Comparison of ENCODE assay signal across 8 mouse cellular contexts in genomic region chr1:93479476-93480083, GRCm38 (mm10). TPM values are rescaled to one million over a fixed set of nuclear protein-coding genes. Genes with fewer than 3 reads are reported as not detected.
DNase-seq lines count a peak whose midpoint lies in the region; ATAC-seq and TF ChIP-seq lines count a peak whose summit lies in the region.

No protein-coding gene starts in this region.

- H3K4me1 ChIP-seq in MEL (ENCODE audit: control insufficient read depth in 1 of 2, insufficient read depth in 2 of 2, low read length in 2 of 2), result peaks cover 11 to 32% of the 10 kb centered on the region in 2 experiments
- H3K4me1 ChIP-seq in cortical plate, adult 2 months (ENCODE audit: control insufficient read depth, insufficient read depth, low read length), result no peaks in the 10 kb centered on the region; the same call in 1 of the 2 replicates
- peaks cover 12% of the 10 kb centered on the region for H3K4me1 ChIP-seq in limb, embryonic 13.5 days
- peaks cover 35% of the 10 kb centered on the region for H3K4me1 ChIP-seq in midbrain, embryonic 13.5 days (replicated peaks)

- 6% methylated on average over 23 of the region's 23 CpGs for WGBS in limb, embryonic 13.5 days
- 7% methylated on average over 23 of the region's 23 CpGs for WGBS in midbrain, embryonic 13.5 days

- TF ChIP-seq EP300 in MEL (IDR thresholded peaks at IDR 0.05; ENCODE audit: low read depth in 1 of 2, low read length in 2 of 2), result 0 out of 4 replicates have a peak, but pooled peaks of 1 of the 2 experiments have one; percentile 31

- peaks cover 6 to 51% of the 10 kb centered on the region in 2 experiments for H3K36me3 ChIP-seq in MEL (ENCODE audit: control insufficient read depth in 1 of 2, insufficient read depth in 2 of 2, low read length in 2 of 2)
- H3K36me3 ChIP-seq in limb, embryonic 13.5 days, result 0 out of 2 replicates have a peak, but pooled peaks cover under 1% of the 10 kb centered on the region
- H3K36me3 ChIP-seq in midbrain, embryonic 13.5 days, result 0 out of 2 replicates have a peak, but pooled peaks cover under 1% of the 10 kb centered on the region

- no peak for TF ChIP-seq RAD21 in MEL (IDR thresholded peaks at IDR 0.05; ENCODE audit: low read depth, low read length)

- intact Hi-C loops in heart, postnatal 14 days (cut with DNase I), result loop anchor here (2.0 to 10.0 kb wide), 3 partner anchors 31 to 135 kb away; partner anchors contain the start of genes Pask and Ppp1r7

- no peaks in the 10 kb centered on the region for H3K9me3 ChIP-seq in MEL (replicated peaks; ENCODE audit: insufficient read depth, low read length)
- no peaks in the 10 kb centered on the region for H3K9me3 ChIP-seq in limb, embryonic 13.5 days
- H3K9me3 ChIP-seq in midbrain, embryonic 13.5 days, result no peaks in the 10 kb centered on the region

- no peaks in the 10 kb centered on the region for H3K27me3 ChIP-seq in MEL (ENCODE audit: control insufficient read depth in 1 of 2, insufficient read depth in 2 of 2, low read length in 2 of 2)
- H3K27me3 ChIP-seq in limb, embryonic 13.5 days, result no peaks in the 10 kb centered on the region
- no peaks in the 10 kb centered on the region for H3K27me3 ChIP-seq in midbrain, embryonic 13.5 days

- H3K27ac ChIP-seq in MEL (ENCODE audit: control insufficient read depth, low read depth, low read length), result peak overlapping the region; percentile 92
- H3K27ac ChIP-seq in cortical plate, adult 2 months (ENCODE audit: insufficient read depth, low read length), result peak overlapping the region; percentile 47; the same call in 1 of the 2 replicates
- H3K27ac ChIP-seq in limb, embryonic 13.5 days, result peak overlapping the region; percentile 92
- peak overlapping the region; percentile 94 for H3K27ac ChIP-seq in midbrain, embryonic 13.5 days

- peak overlapping the region; percentile 91 for H3K9ac ChIP-seq in MEL (ENCODE audit: control insufficient read depth, low read depth, low read length, poor library complexity, severe bottlenecking)
- peak overlapping the region; percentile 87 for H3K9ac ChIP-seq in limb, embryonic 13.5 days
- peak overlapping the region; percentile 88 for H3K9ac ChIP-seq in midbrain, embryonic 13.5 days (replicated peaks)

- H3K4me3 ChIP-seq in MEL (ENCODE audit: control insufficient read depth in 1 of 2, insufficient read depth in 1 of 2, low read depth in 2 of 2, low read length in 2 of 2), result peak overlapping the region; percentile 78 to 82
- H3K4me3 ChIP-seq in cortical plate, adult 2 months (ENCODE audit: insufficient read depth, low read length), result peak overlapping the region; percentile 69
- peak overlapping the region; percentile 71 for H3K4me3 ChIP-seq in limb, embryonic 13.5 days
- H3K4me3 ChIP-seq in midbrain, embryonic 13.5 days (replicated peaks), result peak overlapping the region; percentile 87

- peaks cover 67% of the 10 kb centered on the region for H3K79me2 ChIP-seq in MEL (ENCODE audit: control insufficient read depth, insufficient read depth, low read length, poor library complexity)

- TF ChIP-seq CTCF in MEL (IDR thresholded peaks at IDR 0.05 in 2 of 3, conservative IDR thresholded peaks at IDR 0.05 in 1 of 3; ENCODE audit: control insufficient read depth in 1 of 3, insufficient read depth in 1 of 3, low read depth in 2 of 3, low read length in 3 of 3, poor library complexity in 1 of 3, severe bottlenecking in 1 of 3), result no peak
- TF ChIP-seq CTCF in cortical plate, adult 2 months (IDR thresholded peaks at IDR 0.05; ENCODE audit: extremely low read depth, insufficient read depth, low read length), result no peak

- no peak for ATAC-seq in limb, embryonic 13.5 days (ENCODE audit: low FRiP score, low read depth)
- ATAC-seq in midbrain, embryonic 13.5 days, result no peak

- H3K4me2 ChIP-seq in limb, embryonic 13.5 days (replicated peaks), result peak overlapping the region; percentile 73
- H3K4me2 ChIP-seq in midbrain, embryonic 13.5 days (replicated peaks), result peak overlapping the region; percentile 89

- TF ChIP-seq POLR2A in MEL (IDR thresholded peaks at IDR 0.05; ENCODE audit: control insufficient read depth in 1 of 2, insufficient read depth in 1 of 2, low read depth in 1 of 2, low read length in 2 of 2, poor library complexity in 1 of 2), result no peak
- no peak for TF ChIP-seq POLR2A in cortical plate, adult 2 months (IDR thresholded peaks at IDR 0.05; ENCODE audit: extremely low read depth, insufficient read depth, low read length)

- DNase-seq in layer of hippocampus, adult 8-10 months (ENCODE audit: low spot score in 2 of 2), result peak; percentile 18 to 22
- no peak for DNase-seq in layer of hippocampus, postnatal 10 days (ENCODE audit: low spot score in 2 of 2)
- no peak for DNase-seq in MEL (ENCODE audit: low read depth, low spot score)
- peak; percentile 23 to 33 for DNase-seq in heart, postnatal 14 days
- no peak for DNase-seq in Muller cell, postnatal 12 days (ENCODE audit: inconsistent ontology term)

TF ChIP-seq in MEL, 35 proteins besides CTCF, POLR2A, EP300 and RAD21 (continues in another document):
- TF ChIP-seq HCFC1 (IDR thresholded peaks at IDR 0.05; ENCODE audit: low read depth, low read length) (peak; percentile 57; the same call in 1 of the 2 replicates), POLR2AphosphoS5 (IDR thresholded peaks at IDR 0.05; ENCODE audit: borderline replicate concordance, low read depth, low read length) (no peak), ZNF384 (IDR thresholded peaks at IDR 0.05; ENCODE audit: low read depth, low read length) (no peak), CHD1 (IDR thresholded peaks at IDR 0.05; ENCODE audit: low read depth, low read length) (no peak), POLR2AphosphoS2 (IDR thresholded peaks at IDR 0.05; ENCODE audit: low read length) (no peak), USF1 (IDR thresholded peaks at IDR 0.05; ENCODE audit: low read depth, low read length) (no peak), TCF12 (IDR thresholded peaks at IDR 0.05; ENCODE audit: low read depth, low read length) (no peak), NRF1 (IDR thresholded peaks at IDR 0.05; ENCODE audit: insufficient read depth, low read depth, low read length, poor library complexity, severe bottlenecking) (no peak), SMC3 (IDR thresholded peaks at IDR 0.05; ENCODE audit: low read depth, low read length) (no peak), MAX (IDR thresholded peaks at IDR 0.05; ENCODE audit: low read length) (peak; percentile 45), UBTF (IDR thresholded peaks at IDR 0.05; ENCODE audit: borderline replicate concordance, insufficient read depth, low read depth, low read length) (no peak), BHLHE40 (IDR thresholded peaks at IDR 0.05; ENCODE audit: borderline replicate concordance, low read depth, low read length) (no peak), E2F4 (IDR thresholded peaks at IDR 0.05; ENCODE audit: borderline replicate concordance, low read depth, low read length) (no peak), GATA1 (IDR thresholded peaks at IDR 0.05; ENCODE audit: low read depth, low read length) (no peak), NELFE (IDR thresholded peaks at IDR 0.05; ENCODE audit: low read depth, low read length) (no peak), MAFK (IDR thresholded peaks at IDR 0.05; ENCODE audit: borderline replicate concordance, low read depth, low read length) (no peak), USF2 (IDR thresholded peaks at IDR 0.05; ENCODE audit: borderline replicate concordance in 1 of 2, insufficient read depth in 1 of 2, low read depth in 1 of 2, low read length in 2 of 2) (no peak), TBP (IDR thresholded peaks at IDR 0.05; ENCODE audit: low read depth, low read length) (peak; percentile 74), ETS1 (IDR thresholded peaks at IDR 0.05; ENCODE audit: low read depth, low read length) (no peak), TAL1 (IDR thresholded peaks at IDR 0.05; ENCODE audit: low read length) (no peak), ZC3H11A (IDR thresholded peaks at IDR 0.05; ENCODE audit: low read depth, low read length) (no peak), KAT2A (conservative IDR thresholded peaks at IDR 0.05; ENCODE audit: low read depth, low read length) (no peak), MEF2A (IDR thresholded peaks at IDR 0.05; ENCODE audit: extremely low read depth, insufficient replicate concordance, low read depth, low read length, poor library complexity, severe bottlenecking) (no peak), SIN3A (IDR thresholded peaks at IDR 0.05; ENCODE audit: low read length) (peak; percentile 57; the same call in 1 of the 2 replicates), MYC (IDR thresholded peaks at IDR 0.05; ENCODE audit: low read depth, low read length) (peak; percentile 84; the same call in 1 of the 2 replicates), ZMIZ1 (IDR thresholded peaks at IDR 0.05; ENCODE audit: low read depth, low read length) (no peak), RCOR1 (IDR thresholded peaks at IDR 0.05; ENCODE audit: low read depth, low read length) (no peak), MYB (IDR thresholded peaks at IDR 0.05; ENCODE audit: low read depth, low read length) (no peak), GABPA (IDR thresholded peaks at IDR 0.05; ENCODE audit: low read depth, low read length) (no peak), CHD2 (IDR thresholded peaks at IDR 0.05; ENCODE audit: low read length) (no peak)

RNA-seq across cellular contexts. Expression of gene Hdlbp, which starts 1.0 kb away (rescaled TPM):
- total RNA-seq in layer of hippocampus, adult 8-10 months (2022), result 100 to 1,000 TPM; 144 to 186 (median 160) TPM
- 100 to 1,000 TPM; 127 to 142 TPM for total RNA-seq in layer of hippocampus, postnatal 10 days (2021)
- total RNA-seq in MEL (2012; rRNA removed), result 141 and 160 TPM in 2 replicates
- polyA plus RNA-seq in MEL (2012; ENCODE audit: insufficient read depth in 1 of 2, insufficient read length in 2 of 2, low read depth in 1 of 2, low replicate concordance in 2 of 2, missing spikeins in 1 of 2), result 1,000 to 10,000 TPM in 1 of 2 experiments, 100 to 1,000 TPM in 1; 271 to 1,954 TPM
- 92.1 and 93.3 TPM in 2 replicates for polyA plus RNA-seq in cortical plate, adult 2 months (2012; rRNA removed)
- 100 to 1,000 TPM; 403 to 417 TPM for total RNA-seq in heart, postnatal 14 days (2021)
- polyA plus RNA-seq in limb, embryonic 13.5 days (2015; fragmentation: Nextera tagmentation; extraction: Ambion mirVana), result 185 and 201 TPM in 2 replicates
- 74.3 and 91.0 TPM in 2 replicates for polyA plus RNA-seq in midbrain, embryonic 13.5 days (2015; fragmentation: Nextera tagmentation; extraction: Ambion mirVana)

RNA-seq across cellular contexts. Expression of gene Farp2, which starts 32.3 kb away (rescaled TPM):
- total RNA-seq in layer of hippocampus, adult 8-10 months (2022), result 10 to 100 TPM; 12.2 to 14.6 (median 13.8) TPM
- total RNA-seq in layer of hippocampus, postnatal 10 days (2021), result 10 to 100 TPM; 11.0 to 12.0 TPM
- 10.8 and 12.0 TPM in 2 replicates for total RNA-seq in MEL (2012; rRNA removed)
- 1 to 10 TPM in 1 of 2 experiments, not detected in 1; 9.7 TPM for polyA plus RNA-seq in MEL (2012; ENCODE audit: insufficient read depth in 1 of 2, insufficient read length in 2 of 2, low read depth in 1 of 2, low replicate concordance in 2 of 2, missing spikeins in 1 of 2)
- 4.1 and 5.1 TPM in 2 replicates for polyA plus RNA-seq in cortical plate, adult 2 months (2012; rRNA removed)
- total RNA-seq in heart, postnatal 14 days (2021), result 10 to 100 TPM; 17.3 to 18.9 TPM
- 7.0 and 8.0 TPM in 2 replicates for polyA plus RNA-seq in limb, embryonic 13.5 days (2015; fragmentation: Nextera tagmentation; extraction: Ambion mirVana)
- polyA plus RNA-seq in midbrain, embryonic 13.5 days (2015; fragmentation: Nextera tagmentation; extraction: Ambion mirVana), result 3.6 and 4.6 TPM in 2 replicates

Comparison
In these comparisons a context has a peak if more than half of its experiments do, and no peak if none do; other contexts are left out.
1. DNase-seq: peak in layer of hippocampus, adult 8-10 months (2 of 2) and heart, postnatal 14 days (2 of 2); none in layer of hippocampus, postnatal 10 days (0 of 2), MEL (single experiment) and Muller cell, postnatal 12 days (single experiment).
2. Peak in every context shown above with its lines, with median percentiles within 50 percentile points of each other: H3K27ac ChIP-seq, H3K4me3 ChIP-seq and H3K9ac ChIP-seq.